Mouse (Mus musculus) brain, embryonic 14.5 days (tissue): ENCODE measurements around the gene Tmem44. TPM values are rescaled to one million over a fixed set of nuclear protein-coding genes. Genes with fewer than 3 reads are reported as not detected.

Experiments
- DNase-seq: peaks from one replicate; pipeline ENCODE4 v3.0.0-alpha.2; 2011; ENCODE audit warnings: low read depth
- CTCF ChIP-seq: fragments of 200-500 bp; IDR thresholded peaks from 2 replicates; pipeline ENCODE4 v1.5.1; 2012; ENCODE audit warnings: inconsistent platforms, mild to moderate bottlenecking, moderate library complexity, borderline replicate concordance; ENCODE audit not compliant: insufficient read depth, insufficient read length; ENCODE audit errors: extremely low read depth
- POLR2A ChIP-seq: fragments of 200-500 bp; IDR thresholded peaks from 2 replicates; pipeline ENCODE4 v1.6.1; 2012; ENCODE audit warnings: mild to moderate bottlenecking, inconsistent platforms, borderline replicate concordance; ENCODE audit not compliant: poor library complexity, insufficient read depth, insufficient read length, severe bottlenecking; ENCODE audit errors: extremely low read depth
- polyA plus RNA-seq: library from polyadenylated mRNA; depleted of rRNA; stranded (reverse); fragments of >200 nt; gene quantifications from 2 replicates; pipeline ENCODE4 v1.2.3, GENCODE M21; 2012

The Tmem44 gene
- polyA plus RNA-seq, 1 experiment = 124 TPM

- no peak for DNase-seq
- no peak for TF ChIP-seq CTCF
- TF ChIP-seq POLR2A = no peak
Observed at GRCm38 (mm10) chr16:30501621-30502020, 49.0 kb downstream of the Tmem44 start.

GRCm38 (mm10) chr16:30500223-30500622, 50.4 kb downstream of the Tmem44 start:
- TF ChIP-seq CTCF (no peak), POLR2A (no peak)
- DNase-seq = no peak

- DNase-seq = no peak
Observed at GRCm38 (mm10) chr16:30499126-30499857, 51.4 kb downstream of the Tmem44 start.

GRCm38 (mm10) chr16:30497307-30497706, 53.3 kb downstream of the Tmem44 start:
- DNase-seq = no peak
- TF ChIP-seq CTCF (no peak), POLR2A (no peak)

More at GRCm38 (mm10) chr16:30499126-30499857, 51.4 kb downstream of the Tmem44 start:
- TF ChIP-seq CTCF (no peak), POLR2A (no peak)

- no peak for TF ChIP-seq POLR2A
- no peak for TF ChIP-seq CTCF
- DNase-seq = no peak
Observed at GRCm38 (mm10) chr16:30494883-30495282, 55.8 kb downstream of the Tmem44 start.

GRCm38 (mm10) chr16:30491742-30492141, 58.9 kb downstream of the Tmem44 start:
- DNase-seq = no peak
- TF ChIP-seq CTCF = no peak
- TF ChIP-seq POLR2A = no peak

- no peak for DNase-seq
Observed at GRCm38 (mm10) chr16:30490791-30491190, 59.9 kb downstream of the Tmem44 start.

GRCm38 (mm10) chr16:30490316-30490715, 60.3 kb downstream of the Tmem44 start:
- DNase-seq = no peak
- TF ChIP-seq POLR2A (no peak), CTCF (no peak)

More at GRCm38 (mm10) chr16:30490791-30491190, 59.9 kb downstream of the Tmem44 start:
- TF ChIP-seq CTCF (no peak), POLR2A (no peak)

- no peak for TF ChIP-seq POLR2A
- TF ChIP-seq CTCF = no peak
- DNase-seq = no peak
Observed at GRCm38 (mm10) chr16:30489662-30490061, 61.0 kb downstream of the Tmem44 start.

GRCm38 (mm10) chr16:30486498-30486897, 64.1 kb downstream of the Tmem44 start:
- TF ChIP-seq POLR2A (no peak), CTCF (no peak)
- no peak for DNase-seq

GRCm38 (mm10) chr16:30477791-30478190, 72.9 kb downstream of the Tmem44 start:
- DNase-seq = no peak
- TF ChIP-seq CTCF (no peak), POLR2A (no peak)

- DNase-seq = no peak
- TF ChIP-seq POLR2A (no peak), CTCF (no peak)
Observed at GRCm38 (mm10) chr16:30477006-30477405, 73.6 kb downstream of the Tmem44 start.
